Mouse (Mus musculus) thymus, adult 18-20 months (tissue): ENCODE measurements around the gene Olfr247.
"Not testable (repeated sequence)": the region's sequence is repeated elsewhere in the genome, so short reads cannot be mapped to it uniquely, and the experiment has no call there.

Experiments used
- DNase-seq, 2 experiments: peaks; one replicate each; pipeline ENCODE4 v3.0.0; 2022; ENCODE audit warnings: mixed read lengths in 2 of 2

Gene Olfr247

GRCm38 (mm10) chr10:129976040-129976439 lies at the start of gene Olfr247:
Gene Olfr247 (minus strand): TSS chr10:129976140.
- DNase-seq: not testable (repeated sequence)

GRCm38 (mm10) chr10:130012321-130012720 lies 36.4 kb upstream of the Olfr247 start, which contains the start of gene Olfr820:
Gene Olfr820 (plus strand): TSS chr10:130012621.
- DNase-seq: no peak

GRCm38 (mm10) chr10:130005366-130005765 lies 29.4 kb upstream of the Olfr247 start:
- DNase-seq: not testable (repeated sequence)

- DNase-seq: not testable (repeated sequence)
Observed at GRCm38 (mm10) chr10:130004104-130004503, 28.2 kb upstream of the Olfr247 start.

GRCm38 (mm10) chr10:129984962-129985361 lies 9.0 kb upstream of the Olfr247 start, which contains the start of gene Gm10310:
Gene Gm10310 (minus strand): TSS chr10:129985062.
- DNase-seq: not testable (repeated sequence)

- DNase-seq: not testable (repeated sequence)
Observed at GRCm38 (mm10) chr10:129981867-129982266, 5.9 kb upstream of the Olfr247 start.

- not testable (repeated sequence) for DNase-seq
Observed at GRCm38 (mm10) chr10:129972994-129973393, 2.9 kb downstream of the Olfr247 start.

GRCm38 (mm10) chr10:129967166-129967565 lies 8.8 kb downstream of the Olfr247 start, which contains the start of gene Olfr819:
Gene Olfr819 (minus strand): TSS chr10:129967266.
- DNase-seq: not testable (repeated sequence)

- DNase-seq: not testable (repeated sequence)
Observed at GRCm38 (mm10) chr10:129966232-129966631, 9.7 kb downstream of the Olfr247 start.

GRCm38 (mm10) chr10:129949000-129949399 lies 26.9 kb downstream of the Olfr247 start, which contains the start of gene Olfr818:
Gene Olfr818 (minus strand): TSS chr10:129949100.
- DNase-seq: no peak
